Mouse (Mus musculus) urinary bladder, postnatal 36 days (tissue): ENCODE results near the gene Hivep3.

Experiments
- DNase-seq, 2 experiments: peaks; one replicate each; pipeline ENCODE4 v3.0.0; 2022; ENCODE audit warnings: low spot score in 2 of 2, mixed read lengths in 1 of 2

Hivep3 gene

DNA sequence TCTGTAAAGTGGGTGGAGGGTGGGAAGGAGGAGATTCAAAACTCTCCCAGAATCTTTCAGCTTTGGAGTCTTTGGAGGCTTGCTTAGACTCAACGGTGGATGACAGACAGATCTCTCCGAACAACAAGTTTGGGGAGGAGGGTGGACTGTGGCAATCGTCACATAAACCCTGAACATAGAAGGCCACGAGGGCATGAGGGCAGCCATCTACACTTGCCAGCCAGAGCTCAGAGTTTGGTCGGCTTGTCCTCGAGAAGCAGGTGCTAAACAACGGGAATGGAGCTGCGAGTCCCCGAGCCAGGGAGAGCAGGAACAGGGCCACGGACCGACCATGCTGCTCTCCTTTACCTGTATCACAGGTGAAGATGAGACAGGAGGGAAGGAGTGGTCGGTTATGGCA, 242.2 kb downstream of the Hivep3 start:
- DNase-seq, result no peak

DNA sequence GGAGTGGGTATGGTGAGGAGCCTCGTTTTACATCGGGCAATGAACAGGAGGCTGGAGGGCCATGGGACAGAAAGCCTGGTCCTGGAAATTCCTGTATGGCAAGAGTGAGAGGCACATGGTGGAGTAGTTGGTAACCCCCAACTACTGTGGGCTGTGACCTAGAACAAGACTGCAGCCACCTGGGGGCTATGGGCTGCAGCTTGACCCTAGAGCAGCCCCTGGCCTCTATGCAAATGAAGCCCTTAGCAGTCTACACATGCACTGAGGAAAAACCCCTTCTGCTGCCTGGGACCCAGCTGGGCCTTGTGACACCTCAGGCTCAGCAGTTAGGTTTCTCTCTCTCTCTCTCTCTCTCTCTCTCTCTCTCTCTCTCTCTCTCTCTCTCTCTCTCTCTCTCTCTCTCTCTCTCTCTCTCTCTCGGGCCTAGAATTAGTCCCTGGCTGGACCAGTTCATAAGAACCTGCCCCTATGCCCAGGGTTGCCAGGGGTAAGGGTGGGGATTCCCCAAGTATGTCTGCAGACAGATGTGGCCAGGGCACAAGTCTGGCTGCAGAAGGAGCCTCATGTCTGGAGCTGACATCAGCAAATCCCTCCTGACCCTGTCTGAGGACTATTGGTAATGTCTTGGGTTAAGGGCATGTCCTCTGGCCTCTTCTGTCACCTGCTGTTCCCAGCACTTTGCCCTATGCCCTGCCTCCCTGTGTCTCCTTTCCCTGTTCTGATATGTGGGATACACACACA, 243.0 kb downstream of the Hivep3 start:
- DNase-seq, result no peak

DNA sequence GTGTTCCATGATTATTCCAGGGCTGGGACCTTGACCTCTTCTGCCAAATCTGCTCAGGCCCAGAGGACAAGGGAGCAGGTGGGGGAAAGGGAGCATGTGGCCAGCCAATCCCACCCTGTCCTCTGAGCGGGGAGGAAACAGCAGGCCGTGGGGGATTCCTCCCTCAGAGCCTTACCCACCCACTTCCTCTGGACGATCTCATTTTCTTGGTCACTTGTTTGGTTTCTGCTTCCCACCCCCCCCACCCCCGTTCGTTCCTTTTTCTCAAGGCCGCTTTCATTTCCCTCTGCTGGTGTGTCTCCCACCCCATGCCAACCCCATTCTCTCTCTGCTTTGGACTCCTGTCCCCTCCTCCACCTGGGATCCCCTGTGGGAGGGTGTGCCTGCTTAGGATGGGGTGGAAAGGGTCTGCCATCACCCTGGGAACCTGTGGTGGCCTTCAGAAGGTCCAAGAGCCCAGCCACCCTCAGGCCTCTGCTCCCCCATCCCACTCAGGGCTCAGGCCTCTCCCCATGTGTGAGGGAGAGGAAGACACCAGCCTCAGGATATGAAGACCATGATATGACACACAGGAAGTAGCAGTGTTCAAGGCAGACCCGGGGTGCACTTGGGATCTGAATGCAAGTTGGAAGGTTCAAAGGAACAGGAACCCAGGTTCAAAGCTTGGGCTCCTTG, 244.4 kb downstream of the Hivep3 start:
- no peak for DNase-seq

DNA sequence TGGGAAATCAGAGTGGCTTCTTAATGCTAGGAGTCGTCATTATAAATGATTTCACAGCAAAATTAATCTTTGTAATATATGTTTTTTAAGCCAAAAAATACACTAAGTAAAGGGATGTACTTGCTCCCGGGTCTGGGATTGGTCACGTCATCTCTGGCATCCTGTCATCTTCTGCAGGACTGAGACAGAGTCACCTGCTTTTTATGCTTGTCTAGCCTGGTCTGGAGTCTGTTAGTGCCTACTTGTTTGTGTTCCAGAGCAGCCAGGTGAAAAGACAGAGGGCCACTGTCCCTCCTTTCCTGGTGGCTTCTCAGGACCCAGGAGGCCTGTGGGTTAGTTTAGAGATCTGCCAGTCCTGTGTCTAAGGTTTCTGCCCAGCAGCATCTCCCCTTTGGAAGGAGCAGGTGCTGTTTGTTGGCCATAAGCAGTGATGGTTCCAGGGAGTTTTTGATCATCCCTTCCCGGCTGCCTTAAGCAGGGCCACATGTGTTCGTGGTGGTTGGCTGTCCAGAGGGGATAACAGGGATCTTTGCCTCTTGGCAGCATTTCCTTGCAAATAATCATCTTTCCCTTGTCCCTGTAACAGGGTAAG, 245.8 kb downstream of the Hivep3 start:
- DNase-seq, result no peak

DNA sequence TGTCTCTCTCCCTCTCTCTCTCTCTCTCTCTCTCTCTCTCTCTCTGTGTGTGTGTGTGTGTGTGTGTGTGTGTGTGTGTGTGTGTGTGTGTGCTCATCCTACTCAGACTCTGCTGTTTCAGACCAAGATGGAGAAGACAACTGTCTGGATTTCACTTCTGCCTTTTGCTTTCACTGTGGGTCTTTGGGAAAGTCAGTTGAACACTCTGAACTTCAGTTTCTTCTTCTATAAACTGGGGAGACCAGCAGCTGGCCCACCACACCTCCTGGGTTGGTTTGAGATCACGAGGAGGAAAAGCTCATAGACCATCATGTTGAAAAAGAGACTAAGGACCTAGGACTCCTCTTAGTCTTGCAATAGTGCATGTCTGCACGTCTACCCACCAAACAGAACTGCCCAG, 246.3 kb downstream of the Hivep3 start:
- no peak for DNase-seq

DNA sequence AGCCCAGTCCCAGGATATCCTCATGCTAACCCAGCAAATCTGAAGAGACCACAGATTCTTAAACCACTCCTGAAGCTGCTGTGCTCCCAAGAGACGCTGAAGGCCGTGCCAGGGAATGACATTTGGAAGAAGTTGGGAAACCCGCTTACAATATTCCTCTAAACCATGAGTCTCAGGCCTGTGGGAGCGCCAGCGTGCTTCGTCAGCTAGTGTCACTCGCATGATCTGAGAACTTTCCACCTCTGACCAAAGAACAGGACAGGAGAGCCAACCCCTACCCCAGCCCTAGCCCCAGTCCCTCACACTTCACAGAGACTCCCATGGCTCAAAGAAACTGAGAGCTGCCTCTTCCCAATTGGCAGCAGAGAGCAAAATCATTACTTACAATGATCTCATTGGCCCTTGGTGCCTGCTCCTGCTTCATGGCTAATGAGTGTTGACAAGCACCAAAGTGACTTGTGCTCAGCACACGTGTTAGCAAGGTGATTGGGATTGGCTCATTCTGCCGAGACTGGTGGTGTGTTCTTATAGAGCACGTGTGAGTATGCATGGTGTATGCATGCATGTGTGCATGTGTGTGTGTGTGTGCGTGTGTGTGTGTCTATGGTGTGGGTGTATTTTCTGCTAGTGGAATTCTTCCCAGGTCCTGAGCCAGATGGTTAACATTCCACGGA, 247.6 kb downstream of the Hivep3 start:
- no peak for DNase-seq

DNA sequence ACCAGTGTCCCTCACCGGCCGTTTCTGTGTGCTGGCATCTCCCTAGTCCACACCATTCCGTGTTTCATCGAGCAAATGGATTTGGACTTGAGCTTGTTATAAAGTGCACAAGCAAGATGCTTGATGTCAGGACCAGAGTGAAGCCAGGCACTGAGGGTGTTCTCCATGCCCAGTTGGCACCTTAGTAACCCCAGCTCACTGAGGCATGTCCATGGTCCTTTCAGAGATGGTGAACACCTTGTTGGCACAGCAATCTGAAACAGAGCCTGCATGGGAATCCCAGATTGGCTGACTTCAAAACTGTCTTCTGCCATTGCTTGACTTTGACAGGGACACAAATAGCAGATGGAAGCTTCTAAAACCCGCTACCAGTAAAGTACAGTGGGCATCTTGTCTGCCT, 252.5 kb downstream of the Hivep3 start:
- DNase-seq, result no peak

DNA sequence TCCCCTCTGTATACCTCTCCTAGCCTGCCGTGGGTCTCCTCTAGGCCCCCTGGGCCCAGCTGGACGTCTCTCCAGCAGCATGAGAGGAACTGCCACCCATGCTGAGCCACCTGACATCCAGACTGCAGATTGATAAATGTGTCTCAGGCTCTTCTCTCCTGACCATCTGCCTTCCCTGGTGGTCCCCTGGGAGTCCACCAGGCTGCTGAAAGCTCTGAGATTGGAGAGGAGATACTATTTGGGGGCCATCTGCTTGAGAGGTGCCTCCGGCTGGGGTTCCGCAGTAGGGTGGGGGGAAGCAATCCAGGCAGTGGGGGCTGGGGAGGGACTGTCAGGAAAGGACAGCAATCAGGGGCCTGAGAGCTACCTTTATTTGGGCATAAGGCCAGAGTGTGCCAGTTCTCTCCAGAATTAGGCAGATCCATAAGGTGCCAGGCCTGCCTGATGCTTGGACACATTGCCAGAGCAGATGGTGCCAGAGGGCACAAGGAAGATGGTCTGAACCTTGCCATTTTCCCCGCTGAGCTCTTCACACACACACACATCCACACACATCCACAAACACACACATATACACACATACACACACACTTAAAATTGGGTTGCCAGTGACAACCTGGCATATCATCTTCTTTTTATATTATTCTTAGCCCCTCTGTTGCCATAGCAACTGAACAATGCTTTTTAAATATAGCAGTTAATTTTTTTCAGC, 253.2 kb downstream of the Hivep3 start:
- no peak for DNase-seq

DNA sequence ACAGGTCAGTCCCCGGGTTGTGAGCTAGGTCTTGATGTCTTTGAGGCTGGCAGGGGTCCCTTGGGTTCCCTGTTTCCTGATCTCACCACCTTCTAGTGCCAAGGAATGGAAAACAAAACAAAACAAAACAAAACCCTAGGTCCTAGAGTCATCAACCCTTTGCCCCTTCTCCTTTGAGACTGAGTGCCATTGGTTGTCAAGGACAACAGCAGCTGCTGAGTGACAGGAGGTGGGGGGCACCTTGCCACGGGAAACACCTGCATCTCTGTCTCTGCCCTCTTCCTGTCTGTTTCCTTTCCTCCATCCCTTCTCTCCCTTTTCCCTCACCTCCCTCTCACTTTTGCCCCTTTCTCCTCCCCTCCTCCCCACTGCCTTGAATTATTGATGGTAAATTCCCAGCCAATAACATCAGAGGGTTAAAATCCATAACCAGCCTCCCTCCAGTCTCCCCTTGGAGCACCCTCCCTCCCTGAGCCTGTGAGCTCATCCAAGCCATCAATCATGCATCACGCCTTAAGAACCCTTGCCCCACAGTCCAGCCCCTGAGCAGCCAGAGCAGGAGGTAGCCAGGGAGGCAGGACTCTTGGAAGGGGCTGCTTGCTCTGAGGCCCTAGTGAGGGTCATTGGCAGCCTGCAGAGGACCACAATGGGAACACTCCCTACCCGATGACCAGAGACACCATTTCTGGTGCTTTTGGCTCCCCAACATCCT, 253.9 kb downstream of the Hivep3 start:
- no peak for DNase-seq

DNA sequence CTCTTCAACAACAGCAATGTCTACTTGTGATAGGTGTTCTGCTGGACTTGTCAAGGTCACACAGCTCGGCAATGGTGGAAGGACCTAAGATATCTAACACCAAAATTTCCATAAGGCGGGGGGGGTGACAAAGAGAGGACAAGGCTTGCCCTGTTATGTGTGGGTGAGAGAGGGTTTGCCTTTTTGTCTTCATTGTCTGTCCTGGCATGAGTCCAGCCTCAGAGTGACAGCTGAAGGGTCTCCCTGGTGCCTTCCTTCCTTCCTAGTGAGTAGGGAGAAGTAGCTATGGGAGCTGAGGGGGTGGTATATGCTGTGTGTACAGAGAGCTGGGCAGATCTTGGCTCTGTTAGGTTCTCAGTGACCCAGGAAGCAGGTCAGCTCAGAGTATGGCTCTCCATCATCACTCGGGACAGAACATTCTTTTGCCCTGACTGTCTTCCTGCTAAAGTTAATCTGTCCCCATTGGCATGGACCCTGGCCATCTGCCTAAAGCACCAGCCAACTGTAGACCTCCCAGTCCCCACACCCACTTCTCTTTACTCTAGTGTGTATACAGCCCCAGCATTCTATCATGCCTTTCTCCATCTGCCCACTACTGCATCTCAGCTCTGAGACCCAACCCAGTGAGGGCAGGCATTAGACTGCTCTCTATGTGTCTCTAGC, 255.6 kb downstream of the Hivep3 start:
- DNase-seq, result no peak

DNA sequence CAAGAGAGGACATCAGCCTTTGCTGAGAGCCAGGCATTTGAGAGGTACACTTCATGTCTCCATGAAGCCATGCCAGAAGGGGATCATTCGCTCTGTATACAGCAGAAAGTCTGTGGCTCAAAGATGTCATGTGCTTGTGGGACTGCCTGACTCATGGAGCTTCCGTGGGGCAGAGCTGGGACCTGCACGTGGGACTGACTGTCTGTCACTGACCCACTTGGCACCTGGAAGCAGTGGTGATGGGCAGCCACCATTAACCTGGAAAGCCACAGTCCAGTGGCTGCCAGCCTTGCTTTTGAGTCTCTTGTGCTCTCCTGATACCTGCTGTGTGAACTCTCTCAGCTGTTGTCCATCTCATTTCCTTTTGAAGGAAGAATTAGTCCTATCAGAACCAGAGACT, 256.8 kb downstream of the Hivep3 start:
- DNase-seq, result no peak

DNA sequence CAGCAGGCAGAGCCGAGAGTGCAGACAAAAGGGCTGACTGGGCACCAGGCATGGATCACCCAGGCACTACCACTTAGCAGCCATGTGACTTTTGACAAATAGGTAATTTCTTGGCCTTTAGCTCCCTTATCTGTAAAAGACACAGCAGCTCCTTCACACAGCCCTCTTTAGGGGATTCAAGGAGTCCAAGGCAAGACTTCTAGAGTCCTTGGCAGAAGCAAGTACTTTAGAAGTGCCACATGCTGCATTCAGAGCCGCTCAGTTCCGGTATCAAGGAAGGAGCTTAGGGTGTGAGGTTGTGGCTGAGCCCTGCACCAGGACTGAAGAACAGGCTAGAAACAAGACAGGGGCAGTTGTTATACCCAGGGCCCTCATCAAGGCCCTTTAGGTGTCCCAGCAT, 257.3 kb downstream of the Hivep3 start:
- DNase-seq, result no peak

DNA sequence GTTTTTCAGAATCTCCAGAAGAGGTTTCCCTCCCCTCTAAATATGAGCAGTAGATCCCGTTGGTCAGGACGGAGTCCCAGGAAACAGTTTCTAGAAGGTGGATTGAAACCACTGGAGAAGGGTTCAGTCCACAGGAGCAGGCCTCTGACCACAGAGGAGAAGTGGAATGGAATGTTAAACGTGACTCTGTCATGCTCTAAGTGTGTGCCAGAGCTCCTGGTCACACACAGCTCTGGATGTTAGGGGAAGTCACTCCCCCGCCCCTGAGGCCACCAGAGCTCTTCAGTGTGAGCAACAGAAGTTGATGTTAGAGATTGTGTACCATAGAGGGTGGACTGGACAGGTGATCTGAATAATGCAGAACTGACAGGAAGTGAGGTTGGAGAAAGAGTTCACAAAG, 258.2 kb downstream of the Hivep3 start:
- no peak for DNase-seq

DNA sequence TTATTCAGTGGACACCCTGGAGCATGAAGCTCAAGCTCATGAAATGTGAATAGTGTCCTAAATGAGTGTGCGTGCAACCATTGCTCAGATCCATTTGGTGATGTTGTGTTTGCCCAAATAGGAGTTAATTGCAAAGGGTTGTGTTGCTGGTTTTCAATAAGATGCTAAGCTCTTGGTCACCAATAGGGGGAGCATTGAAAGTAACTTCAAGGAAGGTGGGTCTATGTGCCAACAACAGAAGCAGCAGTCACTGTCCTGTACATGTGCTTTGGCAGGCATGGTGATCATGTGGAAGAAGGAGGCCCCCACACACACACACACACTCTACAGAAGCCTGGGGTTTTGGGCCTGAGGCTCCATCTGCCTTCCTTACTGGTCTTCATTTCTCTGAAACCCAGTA, 262.8 kb downstream of the Hivep3 start:
- DNase-seq, result no peak

DNA sequence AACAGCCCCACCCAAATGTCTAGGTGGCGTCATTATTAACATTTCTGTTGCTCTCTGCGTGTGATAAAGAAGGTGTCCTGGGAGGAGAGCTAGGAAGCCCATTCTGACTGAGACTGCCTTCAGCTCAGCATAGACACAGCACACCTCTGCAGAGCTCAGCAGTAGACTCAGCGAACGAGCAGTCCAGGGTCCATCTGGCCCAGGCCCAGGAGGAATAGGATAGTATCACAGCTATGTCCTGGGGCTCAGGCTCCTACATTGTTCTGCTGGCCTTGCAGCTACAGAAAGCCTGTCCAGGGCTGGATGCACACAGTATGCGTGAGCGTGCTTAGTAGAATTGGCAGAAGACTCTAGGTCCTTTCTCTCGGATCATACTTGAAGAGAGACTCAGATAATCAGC, 263.8 kb downstream of the Hivep3 start:
- DNase-seq, result no peak

DNA sequence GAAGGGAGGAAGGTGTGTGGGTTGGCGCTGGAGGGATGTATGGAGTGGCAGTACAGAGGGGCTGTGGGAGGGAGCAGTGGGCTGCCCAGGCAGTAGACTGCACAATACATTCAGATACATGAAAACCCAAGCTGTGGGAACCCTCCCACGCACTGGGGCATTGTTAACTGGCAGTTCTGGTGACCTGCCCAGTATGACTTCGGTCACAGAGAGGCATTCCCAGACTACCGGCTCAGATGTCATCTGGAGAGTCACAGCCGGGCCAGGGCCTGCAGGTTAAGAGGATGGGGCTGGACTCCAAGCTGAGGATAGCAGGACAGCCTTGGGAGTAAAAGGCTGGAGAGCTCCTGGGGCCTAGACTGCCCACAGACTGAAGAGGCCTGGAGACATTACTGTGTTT, 265.3 kb downstream of the Hivep3 start:
- DNase-seq, result no peak

DNA sequence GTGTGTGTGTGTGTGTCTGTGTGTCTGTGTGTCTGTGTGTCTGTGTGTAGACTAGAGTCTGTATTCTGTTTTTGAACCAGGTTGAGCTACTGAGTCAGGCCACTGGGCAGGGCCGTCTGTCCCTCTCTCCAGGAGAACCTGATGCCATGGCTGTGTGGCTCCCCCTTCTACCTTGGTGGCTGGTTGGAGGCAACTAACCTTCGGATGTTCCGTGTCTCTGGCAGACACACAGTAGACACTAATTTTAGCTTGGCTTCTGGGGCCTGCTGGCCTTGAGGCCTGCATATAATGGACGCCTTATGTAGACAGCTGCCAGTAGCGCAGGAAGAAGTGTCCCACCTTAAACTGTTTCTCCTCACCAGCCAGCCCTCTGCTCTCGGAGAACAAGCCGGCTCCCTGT, 267.3 kb downstream of the Hivep3 start:
- no peak for DNase-seq

DNA sequence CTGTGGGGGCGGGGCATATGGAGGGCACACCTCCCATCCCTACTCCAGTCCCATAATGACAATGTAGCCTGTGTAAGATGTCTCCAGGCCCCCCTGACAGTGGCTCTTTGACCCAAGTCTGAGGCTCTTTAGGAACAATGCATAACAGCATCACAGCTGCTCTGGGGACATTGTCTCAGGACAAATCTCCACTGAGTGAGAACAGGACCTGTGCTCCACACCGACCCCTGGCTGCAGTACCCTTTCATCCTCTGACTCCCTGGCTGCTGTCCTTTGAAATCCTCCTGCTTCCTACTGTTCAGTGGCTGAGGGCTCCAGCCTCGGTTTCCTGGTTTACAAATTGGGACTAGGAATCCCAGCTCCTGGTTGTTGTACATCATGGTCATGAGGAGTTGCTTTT, 269.4 kb downstream of the Hivep3 start:
- DNase-seq, result no peak

DNA sequence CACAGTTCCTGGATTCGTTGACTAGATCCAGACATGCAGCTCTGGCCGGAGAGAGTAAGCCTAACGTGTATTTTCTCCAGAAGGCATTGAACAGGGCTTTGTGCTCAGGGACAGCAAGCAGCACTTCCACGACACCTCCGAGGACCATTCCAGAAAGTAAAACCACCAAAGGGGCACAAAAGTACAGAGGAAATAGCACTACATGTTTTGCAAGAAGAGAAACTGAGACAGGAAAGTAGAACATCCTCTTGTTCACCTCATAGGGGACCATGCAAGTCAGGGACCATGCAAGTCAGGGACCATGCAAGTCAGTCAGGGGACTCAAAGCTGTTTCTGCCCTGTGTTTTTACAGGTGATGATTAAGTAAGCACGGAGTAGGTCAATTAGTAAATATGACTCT, 272.5 kb downstream of the Hivep3 start:
- DNase-seq, result no peak

DNA sequence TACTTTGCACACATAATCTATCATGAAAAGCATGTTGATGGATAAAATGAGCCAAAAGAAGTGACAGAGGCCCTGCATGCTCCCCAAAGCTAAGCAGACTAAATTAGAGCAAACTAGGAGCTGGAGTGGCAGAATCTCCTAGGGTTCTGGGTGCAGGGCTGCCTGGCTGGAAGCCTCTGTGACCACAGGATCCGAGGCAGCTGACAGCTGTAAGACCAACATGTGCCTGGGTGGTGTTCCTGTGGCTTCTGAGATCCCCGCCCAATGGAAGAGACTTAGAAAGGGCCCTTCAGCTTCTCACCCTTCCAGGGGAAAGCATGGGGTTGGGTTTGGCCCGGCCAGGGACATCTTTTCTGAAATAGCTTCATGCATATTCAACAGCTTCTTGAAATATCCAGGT, 274.3 kb downstream of the Hivep3 start:
- no peak for DNase-seq

DNA sequence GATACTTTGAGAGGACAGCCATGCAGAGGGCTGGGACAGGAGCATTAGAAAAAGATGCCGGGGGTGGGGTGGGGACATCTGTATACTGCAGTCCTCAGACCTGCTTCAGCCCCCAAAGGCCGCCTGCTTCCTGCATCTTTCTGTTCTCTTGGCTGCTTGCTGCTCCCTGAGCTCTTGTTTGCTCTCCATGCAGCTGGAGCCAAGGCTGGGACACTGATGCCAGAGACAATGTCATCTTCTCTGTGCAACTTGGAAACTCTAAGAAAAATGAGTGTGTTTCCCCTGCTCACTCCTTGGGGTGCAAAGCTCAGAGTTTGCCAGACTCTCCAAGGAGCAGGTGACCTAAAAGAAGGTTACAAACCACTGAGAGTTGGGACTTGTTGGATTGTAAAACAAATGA, 275.6 kb downstream of the Hivep3 start:
- no peak for DNase-seq
